Mouse (Mus musculus): Measurements from ENCODE around the gene Actn1.

Gene Actn1

DNA sequence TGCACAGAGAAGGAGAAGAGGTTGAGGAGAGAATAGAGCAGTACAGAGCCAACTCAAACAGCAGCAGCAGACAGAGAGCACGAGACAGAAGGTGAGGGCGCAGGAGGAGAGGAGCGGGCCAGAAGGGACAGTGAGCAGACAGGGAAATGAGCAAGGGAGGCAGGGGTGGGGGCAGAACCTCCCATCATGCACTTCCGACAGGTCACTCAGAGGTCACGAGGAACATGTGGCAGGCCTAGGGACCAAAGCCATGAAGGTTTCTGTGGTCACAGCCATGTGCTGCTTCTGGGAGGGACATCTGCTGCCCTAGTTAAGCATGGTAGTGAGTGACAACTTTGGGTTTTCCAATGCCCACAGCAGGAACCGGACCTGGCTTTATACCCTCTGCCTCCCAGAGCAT, 68.8 kb downstream of the Actn1 start:
- in situ Hi-C loops (cut with MboI, MseI), result no loop called here

DNA sequence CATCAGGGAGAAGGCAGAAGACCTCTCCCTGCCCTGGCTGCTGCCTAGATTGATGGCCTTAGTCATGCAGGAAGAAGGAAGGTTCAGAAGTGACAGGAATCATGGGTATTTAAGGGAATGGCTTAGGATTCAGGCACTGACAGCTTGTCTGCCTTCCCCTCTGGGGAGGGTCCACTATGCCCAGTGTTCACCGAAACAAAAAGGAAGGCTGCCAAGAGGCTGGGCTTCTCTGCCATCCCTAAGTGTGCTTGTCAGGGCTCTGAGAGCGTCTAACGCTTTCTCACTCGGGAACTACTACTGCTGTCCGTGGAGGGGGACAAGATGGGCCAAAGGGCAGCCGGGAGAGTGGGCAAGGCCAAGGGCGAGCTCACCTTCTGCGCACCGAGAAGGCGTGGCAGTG, 69.3 kb downstream of the Actn1 start:
- in situ Hi-C loops (cut with MboI, MseI), result no loop called here

GRCm38 (mm10) chr12:80184041-80184440, 76.1 kb downstream of the Actn1 start:
- in situ Hi-C loops (cut with MboI, MseI), result no loop called here

DNA sequence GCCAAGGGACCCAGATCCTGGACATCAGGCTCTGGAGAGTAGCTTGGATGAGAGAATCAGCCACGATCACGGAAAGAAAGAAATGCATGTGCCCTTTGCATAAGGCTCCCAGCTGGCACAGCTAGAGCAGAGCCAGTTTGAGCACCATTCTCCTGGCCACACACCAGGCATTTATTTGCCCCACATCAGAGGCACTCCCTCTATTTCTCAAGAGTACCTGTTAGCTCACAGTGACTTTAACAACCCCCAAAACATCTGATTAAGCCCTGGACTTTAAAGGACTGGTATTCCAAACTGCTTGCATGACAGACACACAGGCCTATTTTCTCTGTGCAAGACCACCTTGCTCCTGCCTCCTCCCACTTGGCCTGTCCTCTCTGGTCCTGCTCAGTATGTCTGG, 78.3 kb downstream of the Actn1 start:
- in situ Hi-C loops (cut with MboI, MseI), result no loop called here

DNA sequence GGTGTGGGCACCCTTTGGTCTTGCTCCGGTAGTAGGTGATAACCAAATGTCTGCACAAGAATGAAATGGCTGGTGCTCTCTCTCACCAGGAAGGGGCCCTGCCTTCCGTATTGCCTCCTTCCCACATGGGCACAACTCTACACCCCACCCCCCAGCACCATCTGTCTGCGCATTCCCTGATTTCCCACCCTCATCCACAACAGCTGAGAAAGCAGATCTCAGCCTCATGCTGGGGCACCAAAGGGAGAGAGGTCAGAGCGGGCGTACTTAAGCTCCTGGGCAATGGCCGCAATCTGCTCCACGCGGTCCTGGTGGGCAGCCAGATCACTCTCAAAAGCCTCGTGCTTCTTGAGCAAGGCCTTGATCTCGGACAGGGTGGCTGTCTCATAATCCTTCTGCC, 82.1 kb downstream of the Actn1 start:
- in situ Hi-C loops (cut with MboI, MseI), result no loop called here

GRCm38 (mm10) chr12:80168736-80169135, 91.4 kb downstream of the Actn1 start:
- in situ Hi-C loops (cut with MboI, MseI), result no loop called here

GRCm38 (mm10) chr12:80168178-80168686, 91.9 kb downstream of the Actn1 start:
- in situ Hi-C loops (cut with MboI, MseI), result no loop called here

DNA sequence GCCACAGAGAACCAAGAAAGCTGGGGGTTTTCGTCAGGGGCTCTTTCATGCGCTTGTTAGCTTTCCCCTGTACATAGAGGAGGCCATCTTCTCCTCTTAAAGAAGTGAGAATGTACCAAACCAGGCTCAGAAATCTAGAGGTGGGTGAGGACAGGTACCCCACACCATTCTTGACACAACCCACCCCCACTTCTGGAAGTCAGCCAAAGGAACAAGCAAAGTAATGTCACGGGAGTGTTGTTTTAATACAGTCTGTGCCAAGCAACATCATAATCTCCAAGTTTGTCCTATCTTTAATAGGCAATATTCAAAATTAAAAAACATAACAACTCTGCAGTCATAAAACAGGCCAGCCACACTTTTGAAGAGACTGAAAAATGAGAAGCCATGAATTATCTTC, 92.8 kb downstream of the Actn1 start:
- in situ Hi-C loops (cut with MboI, MseI), result no loop called here

- in situ Hi-C loops (cut with MboI, MseI), result no loop called here
Observed at GRCm38 (mm10) chr12:80166651-80167050, 93.5 kb downstream of the Actn1 start.

GRCm38 (mm10) chr12:80164526-80164925, 95.6 kb downstream of the Actn1 start:
- in situ Hi-C loops (cut with MboI, MseI), result no loop called here

- in situ Hi-C loops (cut with MboI, MseI), result no loop called here
Observed at GRCm38 (mm10) chr12:80162448-80162847, 97.7 kb downstream of the Actn1 start.

DNA sequence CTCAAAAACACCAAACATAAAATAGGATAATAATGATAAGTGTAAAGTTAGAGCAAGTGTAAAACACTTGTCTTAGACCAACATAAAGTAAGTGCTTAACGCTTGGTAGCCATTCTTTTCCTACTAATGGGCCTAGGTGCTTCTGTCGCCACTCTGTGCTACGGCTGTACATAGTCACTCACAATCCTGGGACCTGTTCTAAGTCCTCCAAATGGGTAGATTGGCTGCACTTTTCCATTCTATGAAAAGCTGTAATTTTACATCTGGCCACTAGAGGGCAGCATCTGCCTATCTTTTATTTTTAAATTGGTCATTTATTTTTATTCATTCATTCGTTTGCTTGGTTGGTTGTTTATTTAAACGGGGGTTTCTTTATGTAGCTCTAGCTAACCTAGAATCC, 102.5 kb downstream of the Actn1 start:
- in situ Hi-C loops (cut with MboI, MseI), result no loop called here

- in situ Hi-C loops (cut with MboI, MseI), result no loop called here
Observed at GRCm38 (mm10) chr12:80153687-80154326, 106.4 kb downstream of the Actn1 start.

DNA sequence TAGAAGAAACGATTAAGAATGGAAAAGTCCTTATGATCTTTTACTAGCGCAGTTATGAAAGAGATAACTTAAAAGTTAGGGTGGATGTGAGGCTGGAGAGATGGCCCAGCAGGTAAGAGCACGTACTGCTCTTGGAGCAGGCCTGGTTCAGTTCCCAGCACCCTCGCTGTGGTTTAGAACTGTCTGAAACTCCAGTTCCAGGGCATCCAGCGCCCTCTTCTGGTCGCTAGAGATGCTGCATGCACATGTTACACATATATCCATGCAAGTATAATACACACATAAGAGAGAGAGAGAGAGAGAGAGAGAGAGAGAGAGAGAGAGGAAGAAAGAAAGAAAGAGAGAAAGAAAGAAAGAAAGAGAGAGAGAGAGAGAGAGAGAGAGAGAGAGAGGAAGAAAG, 107.1 kb downstream of the Actn1 start:
- in situ Hi-C loops (cut with MboI, MseI), result no loop called here

DNA sequence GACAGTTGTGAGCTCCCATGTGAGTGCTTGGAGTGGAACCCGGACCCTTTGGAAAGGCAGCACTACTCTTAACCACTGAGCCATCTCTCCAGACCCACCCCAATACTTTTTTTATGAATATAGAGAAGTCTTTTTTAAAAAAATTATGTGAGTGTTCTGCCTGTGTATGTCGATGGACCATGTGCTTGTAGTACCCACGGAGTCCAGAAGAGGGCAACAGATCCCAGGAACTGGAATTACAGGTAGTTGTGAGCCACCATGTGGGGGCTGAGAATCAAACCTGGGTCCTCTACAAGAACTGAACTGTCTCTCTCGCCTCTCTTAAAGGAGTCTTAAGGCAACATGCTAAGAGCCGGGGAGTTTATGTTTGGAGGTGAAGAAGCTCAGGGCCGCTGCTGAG, 108.3 kb downstream of the Actn1 start:
- in situ Hi-C loops (cut with MboI, MseI), result no loop called here

GRCm38 (mm10) chr12:80150624-80151023, 109.5 kb downstream of the Actn1 start:
- in situ Hi-C loops (cut with MboI, MseI), result no loop called here

GRCm38 (mm10) chr12:80147563-80148214, 112.5 kb downstream of the Actn1 start:
- in situ Hi-C loops (cut with MboI, MseI), result no loop called here

DNA sequence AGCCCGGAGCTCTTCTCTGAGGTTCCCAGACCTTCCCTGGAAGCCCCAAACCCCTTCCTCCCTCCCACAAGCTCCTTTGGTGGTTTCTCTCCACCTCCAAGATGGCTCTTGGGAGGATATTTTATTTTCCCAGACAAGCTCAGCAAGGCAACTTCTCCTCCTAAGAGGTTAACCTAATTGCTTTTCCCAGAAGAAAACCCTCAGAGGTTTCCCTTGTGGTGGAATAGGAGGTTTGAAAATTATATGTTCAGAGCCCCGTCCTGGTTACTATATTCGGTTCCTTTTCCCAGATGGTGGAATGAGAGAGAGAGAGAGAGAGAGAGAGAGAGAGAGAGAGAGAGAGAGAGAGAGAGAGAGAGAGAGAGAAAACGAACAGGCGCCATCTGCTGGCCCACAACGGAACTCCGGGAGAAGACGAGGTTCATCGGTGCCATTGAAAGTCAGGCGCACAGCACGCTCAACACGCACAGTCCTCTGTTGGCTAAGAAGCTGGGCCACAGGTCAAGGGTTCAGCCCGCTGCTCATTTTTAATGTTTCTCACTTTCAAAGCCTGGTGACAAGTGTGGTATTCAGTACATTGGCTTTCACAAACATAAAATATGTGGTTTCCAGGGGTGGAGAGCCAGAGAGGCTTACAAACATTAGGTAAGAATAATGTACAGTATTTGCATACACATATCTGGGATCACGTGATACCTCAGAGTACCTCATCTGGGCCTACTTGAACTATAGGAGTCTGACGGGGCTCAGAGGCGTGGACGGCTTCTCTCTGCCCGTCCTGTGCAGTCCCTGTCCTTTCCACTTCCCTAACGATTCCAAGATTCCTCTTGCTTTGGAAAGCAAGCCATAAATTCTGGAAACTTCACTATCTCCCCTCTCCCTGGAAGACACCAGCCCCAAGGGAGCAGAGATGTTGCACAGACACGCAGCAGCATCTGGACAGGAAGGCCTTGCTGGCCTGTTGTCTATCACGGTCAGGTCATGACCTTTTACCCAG, 113.6 kb downstream of the Actn1 start:
- in situ Hi-C loops (cut with MboI, MseI), result no loop called here

DNA sequence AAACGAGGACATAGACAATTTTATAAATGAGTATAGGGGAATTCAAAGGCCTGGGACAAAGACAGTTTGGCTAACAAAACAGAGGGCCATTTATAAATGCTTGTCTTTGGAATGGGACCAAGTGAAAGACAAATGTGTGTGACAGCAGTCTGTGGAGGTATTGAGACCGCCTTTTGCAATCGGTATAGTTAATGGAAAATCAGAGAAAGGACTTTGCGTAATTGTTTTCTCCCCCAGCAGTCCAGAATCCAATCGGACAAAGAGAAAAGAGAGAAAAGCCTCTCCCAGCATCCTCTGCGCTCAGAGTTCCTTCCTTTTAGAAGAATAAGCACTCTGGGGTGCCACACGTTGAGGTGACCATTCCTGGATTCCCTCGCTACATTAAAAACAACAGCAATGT, 114.8 kb downstream of the Actn1 start:
- in situ Hi-C loops (cut with MboI, MseI), result no loop called here

DNA sequence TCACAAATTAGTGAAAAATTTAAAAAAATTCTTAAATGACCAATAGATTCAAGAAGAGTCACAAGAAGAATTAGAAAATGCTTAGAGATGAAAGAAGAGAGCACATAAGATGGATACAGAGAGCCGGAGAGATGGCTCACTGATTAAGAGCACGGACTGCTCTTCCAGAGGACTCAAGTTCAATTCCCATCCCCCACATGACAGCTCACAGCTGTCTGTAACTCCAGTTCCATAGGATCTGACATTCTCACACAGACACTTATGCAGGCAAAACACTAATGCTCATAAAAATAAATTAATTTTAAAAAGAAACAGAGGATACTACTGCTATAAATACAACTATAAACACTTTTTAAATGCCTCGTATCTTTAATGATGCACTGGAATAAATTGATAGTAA, 115.3 kb downstream of the Actn1 start:
- in situ Hi-C loops (cut with MboI, MseI), result loop anchor here (5.0 kb wide), 1 partner anchor 788 kb away; no protein-coding TSS in a partner anchor

DNA sequence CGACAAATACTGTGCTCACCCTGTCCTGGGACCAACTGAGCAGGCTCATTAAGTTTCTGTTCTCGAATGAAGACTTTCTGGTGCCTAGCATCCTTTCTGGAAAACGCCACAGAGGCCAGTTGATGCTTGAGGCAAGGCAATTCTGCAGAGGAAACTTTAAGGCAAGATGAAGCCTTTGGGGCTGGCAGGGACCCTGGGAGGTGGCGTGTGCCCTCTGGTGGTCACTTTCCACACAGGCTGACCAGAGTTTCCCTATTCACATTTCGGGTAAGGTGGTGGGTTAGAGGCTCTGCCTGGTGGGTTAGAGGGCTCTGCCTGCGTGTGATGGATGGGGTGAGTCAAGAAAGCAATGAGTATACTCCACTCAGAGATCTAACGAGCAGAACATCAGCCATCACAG, 118.7 kb downstream of the Actn1 start:
- in situ Hi-C loops (cut with MboI, MseI), result loop anchor here (5.0 kb wide), 1 partner anchor 784 kb away; no protein-coding TSS in a partner anchor

GRCm38 (mm10) chr12:80141011-80141410, 119.2 kb downstream of the Actn1 start:
- in situ Hi-C loops (cut with MboI, MseI), result loop anchor here (5.0 kb wide), 1 partner anchor 784 kb away; no protein-coding TSS in a partner anchor
